Mouse (Mus musculus): Measurements from ENCODE around the gene Socs3. TPM values are rescaled to one million over a fixed set of nuclear protein-coding genes. Genes with fewer than 3 reads are reported as not detected.

Gene Socs3
- polyA plus RNA-seq, 2 experiments from 2014 or later: 34.4 to 35.5 TPM

- ATAC-seq: no peak
Measured at GRCm38 (mm10) chr11:117971646-117972242, 1.9 kb upstream of the Socs3 start.

- ATAC-seq: no peak
Measured at GRCm38 (mm10) chr11:117971100-117971499, 1.3 kb upstream of the Socs3 start.

GRCm38 (mm10) chr11:117969100-117969944, 525 bp downstream of the Socs3 start:
- ATAC-seq: peak; percentile 58

- peak; percentile 16 for ATAC-seq
Measured at GRCm38 (mm10) chr11:117968716-117969099, 1.1 kb downstream of the Socs3 start.

GRCm38 (mm10) chr11:117968016-117968671, 1.7 kb downstream of the Socs3 start:
- ATAC-seq: no peak

- no peak for ATAC-seq
Measured at GRCm38 (mm10) chr11:117967249-117968015, 2.4 kb downstream of the Socs3 start.

GRCm38 (mm10) chr11:117966506-117967100, 3.2 kb downstream of the Socs3 start:
- ATAC-seq: no peak

GRCm38 (mm10) chr11:117965561-117965981, 4.3 kb downstream of the Socs3 start:
- peak; percentile 31 for ATAC-seq

- ATAC-seq: no peak
Measured at GRCm38 (mm10) chr11:117965052-117965451, 4.8 kb downstream of the Socs3 start.

GRCm38 (mm10) chr11:117964294-117964693, 5.6 kb downstream of the Socs3 start:
- no peak for ATAC-seq

GRCm38 (mm10) chr11:117963872-117964271, 6.0 kb downstream of the Socs3 start:
- ATAC-seq: no peak

- peak; percentile 82 for ATAC-seq
Measured at GRCm38 (mm10) chr11:117963091-117963793, 6.6 kb downstream of the Socs3 start.

GRCm38 (mm10) chr11:117962228-117963067, 7.4 kb downstream of the Socs3 start:
- no peak for ATAC-seq

- ATAC-seq: no peak
Measured at GRCm38 (mm10) chr11:117960601-117961000, 9.2 kb downstream of the Socs3 start.

GRCm38 (mm10) chr11:117959741-117960381, 10.0 kb downstream of the Socs3 start:
- ATAC-seq: no peak

- no peak for ATAC-seq
Measured at GRCm38 (mm10) chr11:117959166-117959565, 10.7 kb downstream of the Socs3 start.

- no peak for ATAC-seq
Measured at GRCm38 (mm10) chr11:117958197-117958596, 11.7 kb downstream of the Socs3 start.

GRCm38 (mm10) chr11:117955621-117956020, 14.2 kb downstream of the Socs3 start:
- ATAC-seq: no peak

- ATAC-seq: no peak
Measured at GRCm38 (mm10) chr11:117954819-117955218, 15.0 kb downstream of the Socs3 start.

GRCm38 (mm10) chr11:117954094-117954493, 15.8 kb downstream of the Socs3 start:
- ATAC-seq: peak; percentile 32

Data from CD4-positive, CD25-positive, alpha-beta regulatory T cell, adult 4 months (primary cell).